Mouse (Mus musculus): Measurements from ENCODE around the gene Aste1. TPM values are rescaled to one million over a fixed set of nuclear protein-coding genes. Genes with fewer than 3 reads are reported as not detected.

Gene Aste1
- polyA plus RNA-seq (2015; fragmentation: Nextera tagmentation; extraction: Ambion mirVana), result 11.2 and 14.1 TPM in 2 replicates

GRCm38 (mm10) chr9:105395218-105395627 is at the start of gene Aste1, which contains the start of gene Nek11:
Gene Aste1 (plus strand): TSS chr9:105395392.
Gene Nek11 (minus strand): TSS chr9:105395524.
- peak within 1 kb of the TSS; percentile 79 for H3K9ac ChIP-seq (ENCODE audit: low read length)
- H3K36me3 ChIP-seq (ENCODE audit: control insufficient read depth, insufficient read depth, low read length), result peaks cover 5% of the 10 kb centered on the region; the same call in 1 of the 2 replicates
- H3K4me1 ChIP-seq (ENCODE audit: control insufficient read depth, insufficient read depth, low read length), result peaks cover 8% of the 10 kb centered on the region
- H3K9me3 ChIP-seq (replicated peaks; ENCODE audit: control insufficient read depth, low read length), result no peaks in the 10 kb centered on the region
- H3K27ac ChIP-seq (ENCODE audit: low read length), result peak within 1 kb of the TSS; percentile 93
- under 1% methylated on average over 44 of the region's 44 CpGs for WGBS
- no peaks in the 10 kb centered on the region for H3K27me3 ChIP-seq (ENCODE audit: control insufficient read depth, insufficient read depth, low read length)
- peak; percentile 99 for ATAC-seq (ENCODE audit: insufficient read depth, low FRiP score)
- peak within 1 kb of the TSS; percentile 86 for H3K4me2 ChIP-seq (ENCODE audit: low read depth, low read length)
- peak within 1 kb of the TSS; percentile 63 for H3K4me3 ChIP-seq (replicated peaks; ENCODE audit: low read length)

GRCm38 (mm10) chr9:105348242-105349031 is 46.8 kb upstream of the Aste1 start:
- Histone ChIP-seq H3K36me3 (ENCODE audit: control insufficient read depth, insufficient read depth, low read length) (no peaks in the 10 kb centered on the region), H3K4me2 (ENCODE audit: low read depth, low read length) (no peak overlapping the region), H3K4me3 (replicated peaks; ENCODE audit: low read length) (no peak overlapping the region), H3K9ac (ENCODE audit: low read length) (no peak overlapping the region), H3K27ac (ENCODE audit: low read length) (no peak overlapping the region), H3K9me3 (replicated peaks; ENCODE audit: control insufficient read depth, low read length) (no peaks in the 10 kb centered on the region), H3K27me3 (ENCODE audit: control insufficient read depth, insufficient read depth, low read length) (no peaks in the 10 kb centered on the region), H3K4me1 (ENCODE audit: control insufficient read depth, insufficient read depth, low read length) (no peaks in the 10 kb centered on the region)
- no peak for ATAC-seq (ENCODE audit: insufficient read depth, low FRiP score)
- WGBS, result 74% methylated on average over 10 of the region's 10 CpGs

GRCm38 (mm10) chr9:105349034-105349433 is 46.2 kb upstream of the Aste1 start:
- H3K4me2 ChIP-seq (ENCODE audit: low read depth, low read length), result no peak overlapping the region
- H3K27ac ChIP-seq (ENCODE audit: low read length), result no peak overlapping the region
- no peaks in the 10 kb centered on the region for H3K27me3 ChIP-seq (ENCODE audit: control insufficient read depth, insufficient read depth, low read length)
- H3K36me3 ChIP-seq (ENCODE audit: control insufficient read depth, insufficient read depth, low read length), result no peaks in the 10 kb centered on the region
- no peaks in the 10 kb centered on the region for H3K4me1 ChIP-seq (ENCODE audit: control insufficient read depth, insufficient read depth, low read length)
- ATAC-seq (ENCODE audit: insufficient read depth, low FRiP score), result no peak
- 71% methylated on average over 5 of the region's 5 CpGs for WGBS
- H3K9me3 ChIP-seq (replicated peaks; ENCODE audit: control insufficient read depth, low read length), result no peaks in the 10 kb centered on the region
- no peak overlapping the region for H3K9ac ChIP-seq (ENCODE audit: low read length)
- no peak overlapping the region for H3K4me3 ChIP-seq (replicated peaks; ENCODE audit: low read length)

- Histone ChIP-seq H3K27ac (ENCODE audit: low read length) (no peak overlapping the region), H3K4me2 (ENCODE audit: low read depth, low read length) (no peak overlapping the region), H3K9me3 (replicated peaks; ENCODE audit: control insufficient read depth, low read length) (no peaks in the 10 kb centered on the region), H3K36me3 (ENCODE audit: control insufficient read depth, insufficient read depth, low read length) (no peaks in the 10 kb centered on the region), H3K4me3 (replicated peaks; ENCODE audit: low read length) (no peak overlapping the region), H3K27me3 (ENCODE audit: control insufficient read depth, insufficient read depth, low read length) (no peaks in the 10 kb centered on the region), H3K9ac (ENCODE audit: low read length) (no peak overlapping the region), H3K4me1 (ENCODE audit: control insufficient read depth, insufficient read depth, low read length) (no peaks in the 10 kb centered on the region)
- ATAC-seq (ENCODE audit: insufficient read depth, low FRiP score), result no peak
- 70% methylated on average over 2 of the region's 2 CpGs for WGBS
These were observed 33.0 kb upstream of the Aste1 start for GRCm38 (mm10) chr9:105362181-105362580.

- 75% methylated on average over 5 of the region's 5 CpGs for WGBS
- no peaks in the 10 kb centered on the region for H3K36me3 ChIP-seq (ENCODE audit: control insufficient read depth, insufficient read depth, low read length)
These were observed 31.5 kb upstream of the Aste1 start for GRCm38 (mm10) chr9:105363520-105364231.

GRCm38 (mm10) chr9:105366199-105366598 is 29.0 kb upstream of the Aste1 start:
- Histone ChIP-seq H3K27ac (ENCODE audit: low read length) (no peak overlapping the region), H3K9me3 (replicated peaks; ENCODE audit: control insufficient read depth, low read length) (no peaks in the 10 kb centered on the region), H3K4me1 (ENCODE audit: control insufficient read depth, insufficient read depth, low read length) (no peaks in the 10 kb centered on the region), H3K27me3 (ENCODE audit: control insufficient read depth, insufficient read depth, low read length) (no peaks in the 10 kb centered on the region), H3K4me3 (replicated peaks; ENCODE audit: low read length) (no peak overlapping the region), H3K4me2 (ENCODE audit: low read depth, low read length) (no peak overlapping the region), H3K36me3 (ENCODE audit: control insufficient read depth, insufficient read depth, low read length) (no peaks in the 10 kb centered on the region), H3K9ac (ENCODE audit: low read length) (no peak overlapping the region)
- 87% methylated on average over 4 of the region's 4 CpGs for WGBS
- no peak for ATAC-seq (ENCODE audit: insufficient read depth, low FRiP score)

More at GRCm38 (mm10) chr9:105363520-105364231, 31.5 kb upstream of the Aste1 start:
- no peak for ATAC-seq (ENCODE audit: insufficient read depth, low FRiP score)
- H3K9me3 ChIP-seq (replicated peaks; ENCODE audit: control insufficient read depth, low read length), result no peaks in the 10 kb centered on the region
- no peaks in the 10 kb centered on the region for H3K27me3 ChIP-seq (ENCODE audit: control insufficient read depth, insufficient read depth, low read length)
- no peak overlapping the region for H3K4me2 ChIP-seq (ENCODE audit: low read depth, low read length)
- H3K27ac ChIP-seq (ENCODE audit: low read length), result no peak overlapping the region
- H3K4me3 ChIP-seq (replicated peaks; ENCODE audit: low read length), result no peak overlapping the region
- no peak overlapping the region for H3K9ac ChIP-seq (ENCODE audit: low read length)
- H3K4me1 ChIP-seq (ENCODE audit: control insufficient read depth, insufficient read depth, low read length), result no peaks in the 10 kb centered on the region

GRCm38 (mm10) chr9:105368605-105369004 is 26.6 kb upstream of the Aste1 start:
- no peak for ATAC-seq (ENCODE audit: insufficient read depth, low FRiP score)
- Histone ChIP-seq H3K27ac (ENCODE audit: low read length) (no peak overlapping the region), H3K36me3 (ENCODE audit: control insufficient read depth, insufficient read depth, low read length) (no peaks in the 10 kb centered on the region), H3K4me1 (ENCODE audit: control insufficient read depth, insufficient read depth, low read length) (no peaks in the 10 kb centered on the region), H3K4me3 (replicated peaks; ENCODE audit: low read length) (no peak overlapping the region), H3K4me2 (ENCODE audit: low read depth, low read length) (no peak overlapping the region), H3K9ac (ENCODE audit: low read length) (no peak overlapping the region), H3K27me3 (ENCODE audit: control insufficient read depth, insufficient read depth, low read length) (no peaks in the 10 kb centered on the region), H3K9me3 (replicated peaks; ENCODE audit: control insufficient read depth, low read length) (no peaks in the 10 kb centered on the region)
- WGBS, result 81% methylated on average over 3 of the region's 3 CpGs

GRCm38 (mm10) chr9:105374361-105374760 is 20.8 kb upstream of the Aste1 start:
- Histone ChIP-seq H3K27me3 (ENCODE audit: control insufficient read depth, insufficient read depth, low read length) (no peaks in the 10 kb centered on the region; the same call in 1 of the 2 replicates), H3K36me3 (ENCODE audit: control insufficient read depth, insufficient read depth, low read length) (no peaks in the 10 kb centered on the region), H3K4me2 (ENCODE audit: low read depth, low read length) (no peak overlapping the region), H3K4me3 (replicated peaks; ENCODE audit: low read length) (no peak overlapping the region), H3K9me3 (replicated peaks; ENCODE audit: control insufficient read depth, low read length) (no peaks in the 10 kb centered on the region), H3K27ac (ENCODE audit: low read length) (no peak overlapping the region), H3K9ac (ENCODE audit: low read length) (no peak overlapping the region), H3K4me1 (ENCODE audit: control insufficient read depth, insufficient read depth, low read length) (no peaks in the 10 kb centered on the region)
- WGBS, result 50% methylated on average over 5 of the region's 5 CpGs
- ATAC-seq (ENCODE audit: insufficient read depth, low FRiP score), result no peak

- Histone ChIP-seq H3K4me1 (ENCODE audit: control insufficient read depth, insufficient read depth, low read length) (no peaks in the 10 kb centered on the region), H3K36me3 (ENCODE audit: control insufficient read depth, insufficient read depth, low read length) (no peaks in the 10 kb centered on the region), H3K4me2 (ENCODE audit: low read depth, low read length) (no peak overlapping the region), H3K9ac (ENCODE audit: low read length) (no peak overlapping the region), H3K4me3 (replicated peaks; ENCODE audit: low read length) (no peak overlapping the region), H3K27me3 (ENCODE audit: control insufficient read depth, insufficient read depth, low read length) (no peaks in the 10 kb centered on the region; the same call in 1 of the 2 replicates), H3K9me3 (replicated peaks; ENCODE audit: control insufficient read depth, low read length) (no peaks in the 10 kb centered on the region), H3K27ac (ENCODE audit: low read length) (no peak overlapping the region)
- no peak for ATAC-seq (ENCODE audit: insufficient read depth, low FRiP score)
- WGBS, result 63% methylated on average over 7 of the region's 7 CpGs
These were observed 18.8 kb upstream of the Aste1 start for GRCm38 (mm10) chr9:105376411-105376810.
